Mouse (Mus musculus): ENCODE results near the gene Mknk1.

The Mknk1 gene

DNA sequence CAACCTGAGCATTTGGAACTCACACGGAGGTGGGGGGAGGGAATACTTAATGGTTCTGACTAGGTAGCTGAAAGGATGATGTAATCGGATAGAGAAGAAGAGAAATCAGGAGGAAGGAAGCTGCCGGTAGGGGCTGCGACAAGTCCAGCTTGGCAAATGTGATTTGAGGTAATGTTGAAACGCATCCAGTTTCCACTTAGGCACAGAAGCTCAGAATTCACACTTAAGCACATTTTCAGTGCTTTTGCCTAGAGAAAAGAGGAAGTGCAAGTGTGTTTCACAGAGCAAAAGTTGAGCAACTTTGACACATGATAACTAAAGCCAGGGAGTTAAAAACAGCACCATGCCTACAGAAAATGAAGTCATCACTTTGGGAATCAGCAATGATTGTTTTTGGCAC lies 8.4 kb downstream of the Mknk1 start:
- no peak for DNase-seq

DNA sequence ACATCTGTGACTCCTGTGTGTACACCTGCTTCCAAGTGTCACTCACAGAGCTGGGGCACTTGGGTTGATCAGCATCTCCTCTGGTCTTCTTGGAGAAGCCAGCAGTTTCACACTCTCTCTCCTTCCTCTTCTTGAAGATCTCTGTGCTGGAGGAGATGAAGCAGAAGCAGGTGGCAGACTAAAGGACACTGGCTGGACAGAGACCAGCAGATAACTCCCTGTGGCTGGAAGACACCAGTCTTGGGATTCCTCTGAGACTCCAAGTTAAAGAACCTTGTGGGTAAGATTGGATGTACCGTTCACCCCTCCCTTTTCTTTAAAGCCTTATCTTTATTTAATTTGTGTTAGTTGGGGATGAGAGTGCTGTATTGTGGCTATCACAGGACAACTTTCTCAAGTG lies 9.1 kb downstream of the Mknk1 start:
- DNase-seq, result no peak

DNA sequence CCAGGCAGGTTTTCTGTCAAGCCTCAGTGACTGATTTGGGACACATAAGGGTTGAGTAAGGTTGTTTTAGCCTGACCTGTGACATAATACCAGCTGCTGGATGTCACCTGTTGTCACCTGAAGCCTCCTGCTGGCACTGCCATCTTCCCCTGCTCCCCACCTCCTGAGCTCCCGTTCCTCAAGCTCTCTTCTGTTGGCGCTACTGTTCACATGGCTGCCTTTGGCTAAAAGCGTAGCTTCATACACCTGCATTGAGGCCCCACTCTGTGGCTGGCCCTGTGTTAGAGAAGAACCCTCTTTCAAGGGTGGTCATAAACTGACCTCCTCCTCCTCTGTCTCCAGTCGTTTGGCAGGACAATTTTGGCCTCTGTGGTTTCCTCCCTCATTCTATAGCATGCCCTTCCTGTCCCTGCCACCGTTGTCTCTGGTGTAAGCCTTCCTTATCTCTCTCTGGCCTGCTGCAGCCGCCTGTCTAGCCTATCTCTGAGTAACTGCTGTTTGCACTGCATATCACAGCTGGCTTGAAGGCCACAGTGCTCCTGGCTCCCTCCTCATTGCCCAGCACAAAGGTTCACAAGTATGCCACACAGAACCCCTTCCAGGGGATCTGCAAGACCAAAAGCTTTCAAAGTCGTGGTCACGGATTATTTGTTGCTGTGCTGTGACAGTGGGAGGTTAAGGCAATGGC lies 10.1 kb downstream of the Mknk1 start:
- DNase-seq, result no peak

DNA sequence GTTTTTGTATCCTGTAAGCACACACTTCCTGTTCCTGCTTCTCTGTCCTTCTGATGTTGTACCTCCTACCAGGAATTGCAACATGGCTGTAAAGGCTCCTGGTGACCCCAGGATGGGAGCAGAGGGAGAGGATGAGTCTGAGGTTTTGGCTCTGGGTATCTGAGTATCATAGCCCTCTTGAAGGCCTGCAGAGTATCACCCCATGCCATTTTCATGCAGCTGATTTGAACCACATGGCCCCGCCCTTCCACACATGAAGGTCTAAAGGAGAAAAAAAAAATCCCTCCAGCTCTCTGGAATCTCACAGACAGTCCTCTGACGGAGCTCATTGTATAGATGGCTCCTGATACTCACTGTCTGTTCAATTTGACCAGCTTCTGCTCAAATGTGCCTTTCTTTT lies 11.1 kb downstream of the Mknk1 start:
- DNase-seq, result no peak

DNA sequence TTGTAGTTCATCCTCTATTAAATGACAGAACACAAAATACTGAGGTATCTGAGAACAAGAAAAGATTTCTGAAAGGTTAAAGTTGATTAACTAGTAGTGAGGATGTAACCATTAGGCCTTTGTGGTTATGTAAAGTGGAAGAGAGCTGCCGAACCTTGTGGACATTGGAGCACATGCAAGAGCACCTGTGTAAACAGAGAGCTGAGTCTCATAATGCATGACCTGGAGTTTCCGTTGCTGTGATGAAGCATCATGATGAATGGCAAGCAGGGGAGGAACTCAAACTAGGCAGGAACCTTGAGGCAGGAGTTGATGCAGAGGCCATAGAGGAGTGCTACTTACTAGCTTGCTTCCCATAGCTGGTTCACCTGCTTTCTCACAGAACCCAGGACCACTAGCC lies 11.6 kb downstream of the Mknk1 start:
- DNase-seq, result no peak

DNA sequence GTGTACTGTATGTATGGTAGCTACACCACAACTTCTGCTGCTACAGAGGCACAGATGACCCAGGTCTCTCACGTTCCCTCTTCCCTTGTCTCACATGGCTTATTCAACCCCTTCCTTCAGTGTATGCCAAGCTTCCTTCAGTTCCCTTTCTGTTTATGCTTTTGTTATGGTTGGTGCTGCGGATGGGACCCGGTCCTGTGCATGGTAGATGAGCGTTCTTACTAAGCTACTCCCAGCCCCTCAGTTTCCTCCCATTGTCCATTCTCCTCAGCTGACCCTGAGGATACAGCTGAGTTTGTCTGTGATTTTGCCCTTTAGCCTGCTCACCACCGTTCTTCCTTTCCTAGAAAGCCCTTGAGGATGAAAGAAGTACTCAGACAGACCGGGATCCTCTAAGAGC lies 12.6 kb downstream of the Mknk1 start:
- no peak for DNase-seq

DNA sequence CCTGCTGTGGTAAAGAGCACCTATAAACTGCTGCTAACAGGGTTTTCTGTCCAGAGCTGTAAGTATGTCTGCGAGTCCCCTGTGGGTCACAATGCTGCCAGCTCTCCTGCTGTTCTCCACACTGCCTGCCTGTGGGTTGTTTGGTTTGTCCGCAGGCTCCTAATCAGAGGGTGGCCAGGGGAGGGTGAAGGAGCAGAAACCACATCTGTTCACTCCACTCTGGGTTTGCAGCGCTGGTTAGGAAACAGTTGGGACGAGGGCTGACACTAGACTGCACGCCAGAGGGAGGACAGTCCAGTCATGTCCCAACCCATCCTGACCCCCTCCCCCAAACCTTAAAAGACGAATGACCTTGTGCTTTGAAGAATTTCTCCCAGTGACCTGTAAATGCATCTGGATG lies 16.1 kb downstream of the Mknk1 start:
- DNase-seq, result no peak

DNA sequence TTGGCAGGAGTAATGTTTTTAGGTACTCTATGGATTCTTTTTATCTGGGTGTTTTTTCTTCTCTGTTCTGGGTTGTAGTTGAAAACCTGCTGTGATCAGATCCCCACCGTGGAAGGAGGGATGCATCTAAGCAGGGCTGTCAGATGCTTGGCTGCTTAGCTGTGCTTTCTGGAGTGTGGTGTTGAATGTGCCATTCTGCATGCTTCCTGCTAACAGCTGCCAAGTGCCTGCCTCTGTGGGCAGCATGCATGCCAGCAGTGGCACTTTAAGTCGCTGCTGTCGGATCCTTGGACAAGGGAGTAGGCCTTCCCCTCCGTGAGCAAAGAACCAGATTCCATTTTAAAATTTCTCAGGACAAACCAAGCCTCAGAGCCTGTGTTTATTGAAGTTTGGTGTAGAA lies 16.6 kb downstream of the Mknk1 start:
- no peak for DNase-seq

DNA sequence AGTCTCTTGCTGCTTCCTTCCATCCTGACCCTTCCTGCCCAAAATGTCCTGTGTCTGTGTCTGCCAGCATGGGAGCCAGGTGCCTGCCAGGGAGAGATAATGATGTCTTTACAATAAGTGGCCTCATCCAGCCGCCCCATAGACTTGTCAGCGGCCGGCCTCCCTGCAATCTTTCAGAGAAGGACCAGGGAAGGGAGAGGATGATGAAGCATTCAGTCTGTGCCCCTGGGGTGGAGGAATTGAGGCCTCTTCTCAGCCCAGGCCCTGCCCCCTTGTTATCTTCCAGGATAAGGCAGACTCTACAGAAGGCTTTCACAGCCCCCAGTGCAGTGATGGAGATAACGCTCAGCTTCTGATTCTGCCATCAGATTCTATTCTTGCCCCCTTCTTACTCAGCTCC lies 17.3 kb downstream of the Mknk1 start:
- DNase-seq, result no peak

DNA sequence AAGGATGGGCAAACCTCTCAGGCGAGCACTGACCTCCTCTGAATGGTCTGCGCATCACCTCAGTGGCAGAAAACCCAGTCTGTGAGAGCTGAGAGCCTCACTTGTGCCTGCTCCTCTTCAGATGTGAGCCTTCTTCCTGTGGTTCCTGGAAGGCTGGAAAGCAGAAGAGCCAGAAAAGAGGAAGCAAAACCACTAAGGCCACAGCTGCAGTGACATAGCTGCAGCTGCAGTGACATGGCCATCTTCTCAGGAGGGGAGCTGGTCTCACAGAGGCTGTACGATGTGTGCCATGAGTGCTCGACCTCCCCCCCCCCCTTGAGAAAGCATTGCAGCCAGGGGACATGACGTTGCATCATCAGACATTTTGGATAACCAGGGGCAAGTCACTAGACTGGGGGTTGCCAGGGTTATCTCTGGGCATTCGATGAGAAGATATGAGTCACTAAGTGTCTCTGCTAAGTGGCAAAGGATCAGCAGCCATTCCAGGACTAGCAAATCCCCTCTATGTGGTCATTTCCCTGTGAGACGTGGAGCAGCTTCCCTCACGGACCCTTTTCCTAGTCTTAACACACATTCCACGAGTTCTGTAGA lies 18.4 kb downstream of the Mknk1 start:
- DNase-seq, result no peak

DNA sequence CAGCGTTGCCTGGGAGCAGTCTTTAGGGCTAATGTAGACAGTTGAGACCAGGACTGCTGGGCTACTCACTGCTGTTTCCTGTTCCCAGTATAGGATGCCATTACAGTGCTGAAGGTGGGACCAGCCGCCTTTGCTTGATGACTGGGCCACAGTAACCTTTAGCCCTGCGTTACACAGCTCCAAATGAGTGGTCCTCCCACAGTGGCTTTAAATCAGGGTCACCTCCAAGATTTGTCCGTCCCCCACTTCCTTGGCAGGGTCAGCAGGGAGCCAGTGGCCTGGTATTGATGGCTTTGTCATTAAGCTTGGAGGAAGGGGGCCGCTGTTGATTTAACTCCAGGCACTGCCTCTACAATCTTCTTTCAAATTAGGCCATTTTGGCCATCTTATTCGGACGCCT lies 24.4 kb downstream of the Mknk1 start:
- DNase-seq, result no peak

DNA sequence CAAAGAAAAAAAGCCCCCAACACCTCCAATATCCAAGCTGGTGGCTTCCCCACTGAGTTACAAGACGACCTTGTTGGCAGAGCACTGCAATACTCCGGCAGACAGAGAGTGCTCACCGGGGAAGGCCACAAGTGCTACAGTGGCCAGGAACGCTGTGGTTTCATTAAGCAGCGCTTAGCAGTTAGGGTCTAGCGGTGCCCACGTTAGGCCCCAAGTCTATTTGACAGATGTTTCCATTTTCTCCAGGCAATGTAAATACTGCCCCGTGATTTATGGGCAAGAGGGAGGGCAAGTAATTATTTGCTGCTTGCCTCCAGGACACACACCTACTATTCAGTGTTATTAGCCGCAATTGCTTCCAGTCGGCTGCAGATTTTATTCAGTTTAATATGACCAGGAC lies 24.9 kb downstream of the Mknk1 start:
- no peak for DNase-seq

DNA sequence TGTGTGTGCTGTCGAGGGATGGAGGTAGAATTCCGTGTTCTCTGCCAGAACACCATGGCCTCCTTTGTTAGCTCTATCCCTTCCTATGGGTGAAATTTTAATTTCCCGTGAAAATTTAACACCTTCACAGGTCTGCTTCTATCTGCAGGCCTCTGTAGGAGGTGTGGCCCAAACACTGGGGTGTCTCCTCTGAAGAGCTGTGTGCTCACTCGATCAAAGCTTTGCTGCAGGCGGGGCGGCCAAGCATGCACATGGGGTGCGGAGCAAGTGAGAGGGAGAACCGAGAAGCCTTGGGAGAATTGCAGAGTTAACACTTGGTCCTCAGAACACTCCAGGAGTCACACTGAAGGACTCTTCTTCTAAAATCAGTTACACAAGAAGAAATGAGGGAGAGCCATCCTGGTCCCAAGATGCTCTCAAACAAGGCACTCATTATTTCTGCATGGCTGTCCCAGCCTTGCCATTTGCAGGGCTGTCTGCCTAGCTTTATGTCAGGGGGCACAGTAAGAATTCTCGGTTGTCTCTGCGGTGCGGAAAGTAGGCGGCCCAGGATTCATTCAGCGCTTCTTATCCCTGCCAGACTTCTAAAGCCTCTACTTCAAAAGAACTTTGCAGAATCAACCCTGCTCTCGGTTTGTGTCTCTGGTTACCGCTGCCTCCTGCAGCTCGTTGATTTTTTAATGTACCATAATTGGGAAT lies 30.7 kb downstream of the Mknk1 start:
- DNase-seq, result no peak

DNA sequence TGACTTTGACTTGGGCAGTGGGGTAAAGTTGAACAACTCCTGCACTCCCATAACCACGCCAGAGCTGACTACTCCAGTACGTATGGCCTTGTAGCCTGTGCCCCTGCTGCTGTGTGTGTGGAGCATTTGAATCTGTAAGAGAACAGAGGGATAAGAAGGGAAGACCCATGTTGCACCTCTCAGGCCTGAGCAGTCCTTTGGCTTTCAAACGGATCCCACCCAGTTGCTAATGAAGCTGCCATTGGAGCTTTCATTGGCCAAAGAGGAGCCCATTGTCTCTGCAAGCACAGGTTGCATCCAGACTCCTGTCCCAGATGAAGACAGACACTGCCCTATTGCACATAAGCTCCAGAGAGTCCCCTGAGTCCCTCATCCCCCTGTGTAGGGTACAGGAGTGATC lies 34.2 kb downstream of the Mknk1 start:
- DNase-seq, result no peak

DNA sequence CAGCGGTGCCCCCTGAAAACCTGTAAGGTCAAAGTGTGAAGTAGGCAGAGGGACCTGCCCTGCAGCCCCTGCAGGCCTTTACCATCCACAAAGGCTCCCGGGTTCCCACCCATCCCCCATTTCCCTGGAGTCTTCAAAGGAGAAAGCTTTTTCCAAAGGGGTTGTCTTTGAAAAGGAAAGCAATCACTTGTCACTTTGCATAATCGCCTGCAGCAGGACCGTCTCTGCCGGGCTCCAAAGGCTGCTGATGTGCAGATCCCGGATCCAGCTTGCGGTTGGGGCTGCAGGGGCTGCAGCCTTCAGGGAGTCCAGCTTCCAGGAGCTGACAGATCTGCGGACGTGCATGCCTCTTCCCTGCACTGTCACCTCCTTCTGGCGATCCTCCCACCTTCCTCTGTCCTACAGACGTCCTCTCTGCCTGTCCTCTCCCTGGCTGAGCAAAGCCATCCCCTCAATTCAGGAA lies 39.2 kb downstream of the Mknk1 start:
- DNase-seq, result no peak

DNA sequence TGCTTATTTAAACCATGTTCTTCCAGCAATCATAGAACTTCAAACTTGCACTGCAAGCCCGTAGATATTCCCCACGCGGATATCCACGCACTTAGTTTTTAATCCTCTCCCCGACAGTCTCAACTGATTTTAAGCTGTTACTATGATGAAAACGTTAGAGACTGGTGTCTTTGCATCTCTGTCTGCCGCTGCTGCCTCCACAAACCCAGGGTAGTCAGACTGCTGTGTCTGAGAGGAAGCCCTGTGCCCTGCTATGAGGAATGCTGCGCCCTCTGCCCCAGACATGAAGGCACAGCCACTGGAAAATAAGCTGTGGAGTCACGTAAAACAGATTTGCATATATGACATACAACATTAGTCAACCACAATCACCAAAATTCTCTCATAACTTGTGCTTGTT lies 39.8 kb downstream of the Mknk1 start:
- DNase-seq, result no peak

DNA sequence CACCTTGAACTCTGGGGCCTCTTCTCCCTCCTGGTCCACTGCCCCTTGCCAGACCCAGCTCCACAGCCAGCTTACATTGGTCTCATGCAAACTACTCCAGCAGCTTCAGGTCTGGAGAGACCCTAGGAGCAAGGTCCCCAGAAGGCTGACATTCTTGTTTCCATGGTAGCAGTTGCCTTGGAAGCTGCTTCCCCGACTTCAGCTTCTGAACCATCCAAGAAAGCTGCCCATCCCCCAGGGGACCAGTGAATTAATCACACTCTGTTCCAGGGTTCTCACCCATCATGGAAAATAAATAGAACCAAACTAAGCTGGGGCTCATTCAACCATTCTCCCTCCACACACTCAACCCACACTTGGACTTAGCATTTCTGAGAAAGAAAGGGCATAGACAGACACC lies 42.2 kb downstream of the Mknk1 start:
- DNase-seq, result no peak

DNA sequence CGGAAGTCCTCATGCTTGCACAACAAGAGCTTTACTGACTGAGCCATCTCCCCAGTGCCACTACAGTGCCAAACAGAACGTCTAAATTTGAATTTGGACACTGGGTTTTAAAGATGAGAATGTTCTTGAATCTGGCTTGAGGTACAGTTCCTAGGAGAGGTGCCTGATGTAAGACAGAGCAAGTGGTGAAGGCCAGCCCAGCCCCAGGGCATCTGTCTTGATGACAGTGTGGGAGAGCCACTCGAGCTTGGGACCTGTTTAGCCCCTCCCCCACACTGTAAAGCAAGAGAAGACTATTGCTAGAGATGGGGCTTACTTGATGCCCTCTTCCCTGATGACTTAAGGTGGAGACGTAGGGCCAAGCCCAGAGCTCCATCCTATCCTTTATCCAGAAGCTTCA lies 43.2 kb downstream of the Mknk1 start:
- no peak for DNase-seq

DNA sequence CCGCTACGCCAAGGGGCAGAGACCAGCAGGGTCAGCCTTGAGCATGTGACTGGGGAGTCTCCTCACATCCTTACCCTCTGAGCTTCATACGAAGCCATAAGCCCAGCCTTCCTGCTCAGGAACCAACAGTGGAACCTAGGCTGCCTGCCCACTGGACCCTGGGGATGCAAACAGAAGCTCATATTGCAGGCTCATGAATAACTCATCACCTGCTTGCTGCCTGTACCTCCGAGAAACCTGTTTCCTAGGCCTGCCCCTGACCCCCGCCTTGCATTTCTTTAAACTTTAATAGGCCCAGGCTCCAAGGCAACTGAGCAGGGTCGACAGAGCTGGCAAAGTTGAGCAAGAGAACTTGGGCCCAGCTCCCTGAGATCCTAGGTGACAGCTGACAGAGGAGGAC lies 45.0 kb downstream of the Mknk1 start, which contains the start of gene Kncn:
Gene Kncn (plus strand): TSS at position 379 of the 400 bp plus-strand sequence.
- DNase-seq, result no peak

DNA sequence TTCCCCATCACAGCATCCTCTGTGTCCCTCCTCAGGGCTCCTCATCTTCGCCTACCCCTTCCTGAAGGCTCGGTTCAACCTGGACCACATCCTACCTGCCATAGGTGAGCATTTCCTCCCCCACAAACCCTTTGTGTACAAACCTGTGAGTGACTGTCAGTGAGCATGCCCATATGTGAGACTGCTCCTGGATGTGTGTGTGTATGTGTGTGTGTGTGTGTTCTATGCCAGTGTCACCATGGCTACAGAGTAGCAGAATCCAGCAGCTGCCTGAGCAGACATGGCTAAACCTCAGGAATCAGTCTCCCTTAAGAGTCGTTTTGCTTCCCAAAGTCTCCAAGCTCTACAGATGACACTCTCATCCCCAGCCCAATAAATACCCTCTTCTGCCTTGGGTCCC lies 46.8 kb downstream of the Mknk1 start:
- DNase-seq, result no peak

DNA sequence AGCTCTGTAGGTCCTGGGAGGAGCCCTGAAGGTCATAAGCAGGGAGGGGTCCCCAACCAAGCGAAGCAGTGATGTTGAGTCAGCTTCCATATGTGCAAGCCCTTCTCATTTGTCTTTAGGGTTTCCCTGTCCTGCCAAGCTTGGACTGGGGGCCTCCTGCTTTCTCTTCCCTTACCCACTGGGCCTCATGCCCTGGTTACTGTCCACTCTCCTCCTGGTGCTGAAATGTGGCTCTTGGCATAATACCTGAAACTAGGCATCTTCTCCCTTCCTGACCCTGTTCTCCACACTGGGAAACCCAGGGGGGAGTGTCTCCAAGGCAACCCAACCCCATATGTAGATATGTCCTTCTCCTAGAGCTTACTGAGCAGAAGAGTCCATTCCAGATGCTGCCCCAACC lies 47.9 kb downstream of the Mknk1 start:
- no peak for DNase-seq

DNA sequence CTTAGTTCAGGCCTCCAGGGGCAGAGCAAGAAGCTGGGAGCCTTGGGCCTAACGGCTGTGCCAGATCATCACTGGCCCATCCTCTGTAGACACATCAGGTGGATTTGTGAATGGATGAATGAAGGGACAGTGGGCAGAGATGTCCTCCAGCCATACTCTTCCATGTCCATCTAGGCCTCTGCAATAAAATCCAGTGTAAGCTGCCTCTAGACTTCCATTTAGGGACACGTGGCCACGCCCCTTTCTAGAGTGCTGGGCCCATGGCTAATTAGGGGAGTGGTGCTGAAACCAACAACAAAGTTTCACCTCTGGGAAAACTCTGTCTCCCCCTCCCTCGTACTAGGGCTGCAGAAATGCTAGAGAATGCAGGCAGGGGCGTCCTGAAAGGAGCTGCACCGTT lies 51.1 kb downstream of the Mknk1 start:
- no peak for DNase-seq

DNA sequence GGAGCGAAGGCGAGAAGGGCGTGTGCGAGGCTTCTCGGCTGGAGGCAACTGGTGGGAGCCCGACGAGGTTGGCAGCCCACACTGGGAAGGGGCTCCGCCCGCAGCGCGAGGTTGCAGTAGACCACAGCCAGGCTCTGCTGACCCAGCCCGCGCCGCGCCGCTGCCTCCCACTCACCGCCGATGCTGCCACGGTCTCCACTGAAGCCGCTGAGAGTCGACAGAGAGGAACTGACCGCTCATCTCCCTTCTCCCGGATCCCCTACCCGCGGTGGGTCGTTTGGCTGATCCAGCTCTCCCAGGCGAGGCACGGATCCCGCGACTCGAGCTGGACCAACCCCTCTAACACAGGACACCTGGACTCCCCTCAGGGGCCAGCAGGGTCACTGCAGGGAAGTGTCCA lies 51.6 kb downstream of the Mknk1 start, which contains the start of gene 6430628N08Rik:
Gene 6430628N08Rik (plus strand): TSS at position 113 of the 400 bp plus-strand sequence.
- no peak for DNase-seq

DNA sequence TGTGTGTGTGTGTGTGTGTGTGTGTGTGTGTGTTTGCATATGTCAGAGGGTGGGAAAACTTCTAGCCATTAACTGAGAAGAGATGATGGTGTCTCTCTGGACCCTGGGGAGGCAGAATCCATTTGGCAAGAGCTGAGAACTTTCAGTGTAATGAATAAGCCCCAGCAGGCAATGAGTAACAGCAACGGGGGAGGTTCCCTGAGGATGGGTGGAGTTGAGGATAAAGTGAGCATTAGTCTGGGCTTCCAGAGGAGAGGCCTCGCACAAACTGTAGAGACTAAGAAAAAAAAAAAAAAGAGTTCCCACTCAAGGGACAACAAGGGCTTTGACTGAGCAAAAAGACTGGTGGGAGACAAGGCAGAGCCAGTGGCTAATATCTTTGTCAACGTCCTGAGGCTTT lies 55.3 kb downstream of the Mknk1 start:
- no peak for DNase-seq
